Mouse (Mus musculus): ENCODE results near the gene Serpinb1c. TPM values are rescaled to one million over a fixed set of nuclear protein-coding genes. Genes with fewer than 3 reads are reported as not detected.
A peak's percentile ranks its signal among the peaks of the same experiment; 100 is the strongest.
"Not testable (repeated sequence)": the region's sequence is repeated elsewhere in the genome, so short reads cannot be mapped to it uniquely, and the experiment has no call there.

Gene Serpinb1c
- polyA plus RNA-seq, 2 experiments: not detected

DNA sequence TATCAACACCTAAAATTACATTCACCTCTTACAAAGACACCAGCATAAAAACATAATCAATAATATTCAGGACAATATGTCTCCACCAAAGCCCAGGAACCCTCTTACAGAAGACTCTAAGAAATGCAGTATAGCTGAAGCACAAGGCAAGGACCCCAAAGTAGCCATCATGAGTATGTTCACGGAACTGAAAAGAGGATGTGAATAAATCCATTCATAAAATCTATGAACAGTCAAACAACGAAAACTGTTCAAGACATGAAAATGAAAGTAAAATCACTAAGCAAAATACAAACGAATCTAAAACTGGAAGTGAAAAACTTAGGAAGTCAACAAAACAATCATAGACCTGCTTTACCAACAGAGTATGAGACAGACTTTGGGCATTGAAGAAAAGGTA is 10.2 kb upstream of the Serpinb1c start:
- Histone ChIP-seq H3K27ac (replicated peaks; ENCODE audit: low read depth, low read length) (no peak overlapping the region), H3K9me3 (ENCODE audit: control insufficient read depth, low read length) (no peaks in the 10 kb centered on the region), H3K9ac (ENCODE audit: low read depth, low read length, severe bottlenecking) (no peak overlapping the region), H3K4me3 (replicated peaks; ENCODE audit: low read length) (no peak overlapping the region), H3K4me1 (ENCODE audit: control insufficient read depth, insufficient read depth, low read length) (no peaks in the 10 kb centered on the region), H3K36me3 (ENCODE audit: control insufficient read depth, insufficient read depth, low read length) (no peaks in the 10 kb centered on the region), H3K27me3 (ENCODE audit: control insufficient read depth, insufficient read depth, low read length) (no peaks in the 10 kb centered on the region), H3K4me2 (replicated peaks; ENCODE audit: low read depth, low read length, severe bottlenecking) (no peak overlapping the region)
- DNase-seq (ENCODE audit: low spot score) (no peak), ATAC-seq (ENCODE audit: low FRiP score, low read depth) (no peak)
- WGBS: 84% methylated on average over 3 of the region's 3 CpGs
- TF ChIP-seq POLR2A (IDR thresholded peaks at IDR 0.05; ENCODE audit: borderline replicate concordance, extremely low read depth, insufficient read depth, insufficient read length): no peak

- ATAC-seq (ENCODE audit: low FRiP score, low read depth): peak; percentile 87
- Histone ChIP-seq H3K4me1 (ENCODE audit: control insufficient read depth, insufficient read depth, low read length) (no peaks in the 10 kb centered on the region), H3K9ac (ENCODE audit: low read depth, low read length, severe bottlenecking) (no peak overlapping the region), H3K27ac (replicated peaks; ENCODE audit: low read depth, low read length) (no peak overlapping the region), H3K9me3 (ENCODE audit: control insufficient read depth, low read length) (no peaks in the 10 kb centered on the region), H3K36me3 (ENCODE audit: control insufficient read depth, insufficient read depth, low read length) (no peaks in the 10 kb centered on the region), H3K4me3 (replicated peaks; ENCODE audit: low read length) (no peak overlapping the region), H3K4me2 (replicated peaks; ENCODE audit: low read depth, low read length, severe bottlenecking) (no peak overlapping the region), H3K27me3 (ENCODE audit: control insufficient read depth, insufficient read depth, low read length) (no peaks in the 10 kb centered on the region)
- 0 out of 2 replicates have a peak, but pooled peaks have one; percentile 38 for TF ChIP-seq POLR2A (IDR thresholded peaks at IDR 0.05; ENCODE audit: borderline replicate concordance, extremely low read depth, insufficient read depth, insufficient read length)
- 34% methylated on average over 8 of the region's 8 CpGs for WGBS
- peak; percentile 95 for DNase-seq (ENCODE audit: low spot score)
These were observed 5.3 kb upstream of the Serpinb1c start for GRCm38 (mm10) chr13:32903211-32903873.

GRCm38 (mm10) chr13:32902481-32903015 is 4.5 kb upstream of the Serpinb1c start:
- Histone ChIP-seq H3K4me3 (replicated peaks; ENCODE audit: low read length) (no peak overlapping the region), H3K4me2 (replicated peaks; ENCODE audit: low read depth, low read length, severe bottlenecking) (no peak overlapping the region), H3K36me3 (ENCODE audit: control insufficient read depth, insufficient read depth, low read length) (no peaks in the 10 kb centered on the region), H3K4me1 (ENCODE audit: control insufficient read depth, insufficient read depth, low read length) (no peaks in the 10 kb centered on the region), H3K9me3 (ENCODE audit: control insufficient read depth, low read length) (no peaks in the 10 kb centered on the region), H3K9ac (ENCODE audit: low read depth, low read length, severe bottlenecking) (no peak overlapping the region), H3K27ac (replicated peaks; ENCODE audit: low read depth, low read length) (no peak overlapping the region), H3K27me3 (ENCODE audit: control insufficient read depth, insufficient read depth, low read length) (no peaks in the 10 kb centered on the region)
- no peak for TF ChIP-seq POLR2A (IDR thresholded peaks at IDR 0.05; ENCODE audit: borderline replicate concordance, extremely low read depth, insufficient read depth, insufficient read length)
- DNase-seq (ENCODE audit: low spot score) (peak; percentile 82), ATAC-seq (ENCODE audit: low FRiP score, low read depth) (no peak)
- 14% methylated on average over 4 of the region's 4 CpGs for WGBS

GRCm38 (mm10) chr13:32900639-32901038 is 2.6 kb upstream of the Serpinb1c start:
- no peak overlapping the region for H3K4me2 ChIP-seq (replicated peaks; ENCODE audit: low read depth, low read length, severe bottlenecking)
- no peaks in the 10 kb centered on the region for H3K4me1 ChIP-seq (ENCODE audit: control insufficient read depth, insufficient read depth, low read length)
- no peak overlapping the region for H3K9ac ChIP-seq (ENCODE audit: low read depth, low read length, severe bottlenecking)
- no peak for TF ChIP-seq POLR2A (IDR thresholded peaks at IDR 0.05; ENCODE audit: borderline replicate concordance, extremely low read depth, insufficient read depth, insufficient read length)
- no peaks in the 10 kb centered on the region for H3K9me3 ChIP-seq (ENCODE audit: control insufficient read depth, low read length)
- no peaks in the 10 kb centered on the region for H3K27me3 ChIP-seq (ENCODE audit: control insufficient read depth, insufficient read depth, low read length)
- DNase-seq (ENCODE audit: low spot score) (peak; percentile 28), ATAC-seq (ENCODE audit: low FRiP score, low read depth) (no peak)
- no peaks in the 10 kb centered on the region for H3K36me3 ChIP-seq (ENCODE audit: control insufficient read depth, insufficient read depth, low read length)
- WGBS: 17% methylated on average over 2 of the region's 2 CpGs
- H3K4me3 ChIP-seq (replicated peaks; ENCODE audit: low read length): no peak overlapping the region
- H3K27ac ChIP-seq (replicated peaks; ENCODE audit: low read depth, low read length): no peak overlapping the region

- H3K9me3 ChIP-seq (ENCODE audit: control insufficient read depth, low read length); H3K4me2 ChIP-seq (replicated peaks; ENCODE audit: low read depth, low read length, severe bottlenecking); H3K4me3 ChIP-seq (replicated peaks; ENCODE audit: low read length); H3K27me3 ChIP-seq (ENCODE audit: control insufficient read depth, insufficient read depth, low read length); H3K36me3 ChIP-seq (ENCODE audit: control insufficient read depth, insufficient read depth, low read length); H3K27ac ChIP-seq (replicated peaks; ENCODE audit: low read depth, low read length); DNase-seq (ENCODE audit: low spot score); H3K4me1 ChIP-seq (ENCODE audit: control insufficient read depth, insufficient read depth, low read length); ATAC-seq (ENCODE audit: low FRiP score, low read depth); H3K9ac ChIP-seq (ENCODE audit: low read depth, low read length, severe bottlenecking): not testable (repeated sequence)
- 78% methylated on average over 1 of the region's 2 CpGs for WGBS
These were observed 1.1 kb upstream of the Serpinb1c start for GRCm38 (mm10) chr13:32899114-32899513.
